Mouse (Mus musculus): ENCODE results near the gene Ank2.

DNA sequence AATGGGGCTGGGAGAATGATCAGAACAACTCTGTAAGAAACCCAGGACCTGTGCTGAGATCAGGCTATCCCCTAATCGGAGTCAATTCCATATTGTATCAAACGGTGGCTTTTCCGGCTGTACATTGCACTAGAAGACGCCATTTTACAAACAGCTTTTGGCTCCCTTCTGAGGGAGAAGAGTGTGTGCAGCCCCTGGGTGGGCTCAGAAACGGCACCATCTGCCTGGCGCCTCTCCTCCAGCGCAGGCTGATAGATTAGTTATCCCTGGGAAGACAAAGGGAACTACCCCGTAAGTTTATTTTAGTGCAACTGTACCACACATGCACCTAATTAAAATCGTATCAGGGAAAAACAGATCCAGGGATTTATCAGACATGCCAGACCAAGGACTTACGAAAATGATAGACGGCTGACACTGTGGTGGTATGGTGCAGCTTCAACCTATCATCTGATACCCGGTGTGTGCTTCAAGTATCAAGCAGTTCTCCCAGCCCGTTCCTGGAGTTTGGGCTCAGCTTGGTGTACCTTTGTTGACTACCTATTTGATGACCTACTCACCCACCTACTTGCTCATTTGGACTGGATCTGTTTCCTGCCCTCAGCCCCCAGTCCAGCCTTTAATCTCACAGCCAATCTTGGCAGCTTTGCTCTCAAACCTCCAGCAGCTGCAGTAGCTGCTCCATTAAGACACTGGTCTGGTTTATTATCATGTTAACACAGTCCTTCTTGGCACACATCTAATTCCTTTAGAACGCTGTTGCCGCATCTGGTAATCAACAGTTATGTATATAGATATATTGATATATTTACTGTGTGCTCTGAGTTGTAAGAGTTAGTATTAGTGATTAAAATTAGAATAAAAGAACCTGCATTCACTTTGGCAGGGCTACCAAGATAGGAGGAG, 9.0 kb upstream of the Ank2 start:
- TF ChIP-seq CTCF (IDR thresholded peaks at IDR 0.05) (no peak), EP300 (IDR thresholded peaks at IDR 0.05) (no peak)

Measured in lung, postnatal 0 days (tissue).